Mouse (Mus musculus) megakaryocyte, embryonic 14.5 days (primary cell): ENCODE results near the gene Slc35e3.

Source experiments
- FLI1 ChIP-seq: IDR thresholded peaks from 2 replicates; pipeline ENCODE4 v1.6.1; 2012; ENCODE audit warnings: low read length, inconsistent platforms, mixed read lengths
- GATA1 ChIP-seq: IDR thresholded peaks from 3 replicates; pipeline ENCODE4 v1.6.1; 2012; ENCODE audit warnings: mixed read lengths, low read length, inconsistent platforms, borderline replicate concordance

DNA sequence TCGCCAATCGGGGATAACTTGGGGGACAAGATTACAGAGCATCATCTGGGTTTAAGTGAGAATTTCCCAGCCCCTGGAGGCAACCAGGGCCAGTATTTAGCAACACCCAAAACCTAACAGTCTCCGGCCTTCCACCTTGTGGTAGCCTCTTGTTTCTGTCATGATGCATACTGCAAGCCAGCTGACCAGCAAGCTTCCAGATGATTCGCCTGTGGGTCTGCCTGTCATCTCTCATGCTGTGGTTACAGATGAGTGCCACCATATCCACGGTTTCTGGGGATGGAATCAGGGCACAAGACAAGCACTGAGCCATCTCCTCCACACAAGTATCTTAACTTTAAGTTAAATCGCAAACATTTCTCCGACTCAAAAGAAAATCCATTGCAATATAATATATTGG lies 58.6 kb downstream of the Slc35e3 start:
- TF ChIP-seq GATA1 (no peak), FLI1 (no peak)
